Mouse (Mus musculus) thymus, postnatal 14 days (tissue): ENCODE data around the gene Tnr.
A peak's percentile ranks its signal among the peaks of the same experiment; 100 is the strongest.

ENCODE experiments used
- DNase-seq: peaks from one replicate; pipeline ENCODE4 v3.0.0; 2021

Gene Tnr

DNA sequence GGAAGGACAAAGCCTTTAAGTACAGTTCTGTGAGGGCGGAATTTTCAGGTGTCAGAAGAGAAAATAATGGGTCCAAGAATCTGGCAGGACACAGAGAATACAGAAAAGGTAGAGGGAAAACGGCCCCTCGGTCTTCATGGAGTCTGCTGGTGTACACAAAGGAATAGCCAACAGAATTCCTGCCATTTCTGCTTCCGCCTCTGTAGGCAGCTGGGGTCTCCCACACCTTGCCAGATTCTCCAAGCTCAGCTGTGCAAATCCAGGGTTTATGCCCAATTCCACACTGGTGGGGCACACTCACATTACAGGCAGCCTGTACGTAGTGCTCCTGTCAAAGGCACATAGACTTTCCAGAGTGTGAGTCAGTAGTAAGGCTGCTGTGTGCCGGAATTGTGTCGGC lies 43.6 kb downstream of the Tnr start:
- no peak for DNase-seq

DNA sequence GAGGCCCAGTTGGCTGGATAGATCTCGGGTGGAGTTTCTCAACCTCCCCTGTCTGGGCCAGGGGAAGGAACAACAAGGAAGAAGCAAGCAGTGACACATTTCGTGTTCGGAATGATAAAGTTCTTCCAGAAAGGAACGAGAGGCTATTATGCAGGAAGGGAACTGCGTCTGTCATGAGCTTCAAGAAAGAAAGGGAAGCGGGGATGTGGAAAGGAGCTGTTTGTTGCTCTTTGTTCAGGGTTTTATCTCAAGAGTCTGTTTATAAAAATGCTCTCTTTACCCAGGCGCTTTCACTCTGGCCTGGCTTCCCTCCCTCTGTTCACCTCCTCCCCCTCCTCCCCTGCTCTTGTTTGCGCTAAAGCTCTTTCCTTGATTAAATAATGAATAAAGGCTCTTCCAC lies 46.7 kb downstream of the Tnr start:
- DNase-seq: no peak

DNA sequence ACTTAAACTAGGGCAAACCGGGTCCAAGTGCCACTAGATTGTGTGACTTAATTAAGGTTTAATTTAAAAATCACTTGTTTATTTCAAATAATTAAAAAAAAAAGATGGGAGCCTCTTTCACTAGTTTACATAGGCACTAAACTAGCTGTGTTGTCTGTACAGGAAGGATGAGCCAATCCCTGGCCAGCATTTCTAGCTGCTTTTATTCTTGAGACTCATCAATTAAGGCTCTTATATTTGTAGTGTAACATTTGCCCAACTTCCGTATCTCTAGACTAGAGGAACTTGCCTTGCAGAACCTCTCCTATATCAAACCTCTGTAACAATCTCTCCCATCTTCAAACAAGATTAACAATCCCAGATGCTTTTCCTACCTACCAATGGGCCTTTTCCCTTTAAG lies 47.3 kb downstream of the Tnr start:
- DNase-seq: no peak

DNA sequence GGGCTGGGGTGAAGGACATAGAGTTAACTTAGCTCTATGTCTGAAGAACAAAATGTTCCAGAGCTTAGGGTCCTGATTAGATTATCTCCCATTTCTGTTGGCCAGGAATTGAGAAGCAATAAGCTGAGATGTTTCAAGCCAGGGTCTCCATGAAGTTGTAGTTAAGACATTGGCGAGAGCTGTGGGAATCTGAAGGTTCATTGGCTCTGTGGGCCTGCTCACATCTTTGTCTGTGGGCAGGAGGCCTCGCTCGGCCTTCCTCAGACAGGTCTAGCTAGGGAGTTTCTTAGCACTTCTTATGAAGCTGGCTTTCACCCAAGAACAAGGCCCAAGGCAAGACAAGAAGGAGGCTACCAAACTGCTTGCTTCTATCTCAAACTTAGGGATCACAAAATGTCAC lies 48.4 kb downstream of the Tnr start:
- no peak for DNase-seq

DNA sequence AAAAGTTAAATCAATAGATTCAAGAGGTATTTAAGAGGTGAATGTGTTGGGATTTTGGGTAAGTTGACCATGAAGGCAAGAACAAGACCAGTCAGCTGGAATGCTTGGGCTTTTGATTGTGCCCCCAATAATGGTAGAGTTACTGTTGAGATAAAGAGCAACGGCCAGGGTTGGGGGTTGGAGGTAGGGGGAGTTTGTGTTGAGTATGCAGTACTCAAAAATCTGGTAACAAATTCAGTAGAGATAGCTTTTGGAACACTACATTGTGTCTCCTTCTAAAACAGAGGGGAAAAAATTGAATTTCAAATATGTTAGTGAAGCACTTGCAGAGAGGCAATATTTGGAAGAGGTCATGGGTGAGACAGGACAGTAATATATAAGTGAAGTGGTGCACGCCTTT lies 49.5 kb downstream of the Tnr start:
- no peak for DNase-seq

DNA sequence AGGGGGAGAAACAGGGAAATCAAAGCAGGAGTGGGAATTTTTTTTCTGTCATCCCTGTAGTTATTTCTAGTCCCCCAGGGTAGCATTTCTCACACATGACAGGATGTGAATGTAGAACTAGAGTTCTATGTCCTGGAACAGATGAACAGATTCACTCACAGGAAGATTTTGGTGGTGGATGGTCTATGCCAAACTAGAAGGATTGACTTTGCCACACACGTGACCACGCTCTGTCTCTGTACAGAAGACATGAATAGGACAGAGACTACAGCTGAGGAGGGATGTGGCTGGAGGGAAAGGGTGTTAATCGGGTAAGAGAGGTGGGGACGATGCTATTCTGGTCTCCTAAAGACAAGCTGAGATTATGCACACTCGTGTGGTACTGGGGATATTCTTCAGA lies 51.1 kb downstream of the Tnr start:
- no peak for DNase-seq

DNA sequence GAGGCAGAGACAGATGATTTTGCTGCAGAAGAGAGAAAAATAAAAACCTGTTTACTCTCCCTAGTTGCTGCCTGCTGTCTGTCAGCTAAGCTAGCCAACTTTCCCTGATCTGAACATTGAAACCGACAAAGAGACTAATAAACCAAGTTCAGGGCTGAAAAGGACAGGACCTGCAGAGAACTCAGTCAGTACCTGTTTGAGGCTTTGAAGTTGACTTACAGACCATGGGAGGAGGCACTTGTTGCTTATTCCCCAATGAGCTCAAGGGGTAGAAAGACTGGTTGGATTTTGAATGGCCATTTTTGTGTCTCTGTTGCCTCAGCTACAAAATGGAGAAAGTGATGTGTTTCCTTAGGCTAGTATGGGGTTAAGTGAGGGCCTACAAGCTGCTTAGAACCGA lies 52.7 kb downstream of the Tnr start:
- DNase-seq: no peak

DNA sequence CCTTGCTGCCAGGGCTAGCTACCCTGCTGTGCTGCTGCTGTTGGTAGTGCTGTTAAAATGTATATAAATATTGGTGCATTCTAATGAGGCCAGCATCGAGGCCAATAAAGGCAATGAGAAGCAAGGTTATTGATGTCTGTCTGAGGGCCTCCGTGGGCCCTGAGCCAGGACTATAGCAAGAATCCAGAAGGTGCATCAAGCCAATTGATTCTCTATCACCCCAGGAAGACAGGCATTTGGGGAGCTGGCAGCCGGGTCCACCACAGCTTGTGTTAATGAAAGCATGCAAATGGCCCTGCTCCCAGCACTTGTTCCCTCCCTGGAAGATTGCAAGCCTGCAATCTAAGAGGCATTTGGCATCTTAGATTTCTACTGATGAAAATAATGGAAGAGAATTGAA lies 54.8 kb downstream of the Tnr start:
- no peak for DNase-seq

DNA sequence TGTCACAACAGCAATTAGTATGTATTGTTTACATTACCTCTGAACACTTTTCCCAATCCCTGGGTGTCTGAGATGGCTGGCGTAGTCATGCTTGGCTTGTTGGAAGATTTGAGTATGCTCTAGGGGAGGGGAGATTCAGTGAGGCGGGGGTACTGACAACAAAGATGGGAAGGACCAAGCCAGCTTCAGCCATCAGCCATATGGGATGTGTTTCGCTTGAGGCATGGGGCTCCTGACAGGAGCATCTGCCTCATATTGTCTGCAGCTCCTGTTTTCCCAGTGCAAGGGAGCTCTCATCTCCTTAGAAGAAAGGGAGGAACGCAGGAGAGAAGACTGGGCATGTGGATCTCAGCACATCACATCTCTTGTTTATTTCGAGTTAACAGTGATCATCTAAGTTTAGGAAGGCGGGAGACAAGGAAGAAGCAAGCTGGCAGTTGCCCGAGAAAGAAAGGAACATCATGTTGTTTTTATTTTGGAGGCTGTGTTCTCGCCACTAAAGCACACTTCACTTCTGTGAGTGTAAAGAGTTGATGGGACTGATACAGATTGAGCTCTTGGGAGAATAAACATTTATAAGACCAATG lies 56.9 kb downstream of the Tnr start:
- no peak for DNase-seq

DNA sequence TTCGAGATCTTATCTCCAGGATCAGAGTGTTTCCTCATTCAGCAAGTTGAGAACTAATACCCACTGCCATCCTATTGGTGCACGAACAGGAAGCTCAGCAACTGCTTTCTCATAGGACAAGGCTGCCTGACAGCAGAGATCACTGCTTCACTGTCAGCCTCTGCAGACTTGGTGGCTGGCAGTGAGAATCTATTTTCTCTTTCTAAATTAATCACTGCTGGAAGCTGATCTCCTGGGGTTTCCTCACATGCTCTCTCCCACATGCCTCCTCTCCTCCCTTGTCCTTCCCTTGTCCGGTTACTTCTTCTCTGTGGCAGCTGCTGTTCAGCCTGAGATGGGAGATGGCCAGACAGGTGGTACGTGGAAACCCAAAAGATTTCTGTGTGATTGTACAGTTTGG lies 60.3 kb downstream of the Tnr start:
- DNase-seq: no peak

DNA sequence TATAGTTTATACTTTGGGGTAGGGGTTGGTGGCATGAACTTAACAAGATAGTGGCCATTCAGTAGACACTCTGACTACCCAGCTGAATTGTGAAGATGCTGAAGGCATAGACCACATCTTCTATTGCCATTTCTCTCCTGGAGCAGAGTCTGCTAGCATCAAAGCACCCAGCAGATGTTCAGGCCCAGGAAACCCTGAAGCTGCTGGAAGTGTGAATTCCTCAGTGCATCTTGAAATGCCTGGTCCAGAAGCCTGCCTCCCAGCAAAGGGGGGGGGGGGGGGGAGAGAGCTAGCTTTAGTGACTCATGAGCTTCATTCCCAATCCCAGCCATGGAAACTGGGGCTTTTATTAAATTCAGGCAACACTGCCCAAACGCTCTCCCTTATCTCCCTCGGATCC lies 65.2 kb downstream of the Tnr start:
- DNase-seq: no peak

DNA sequence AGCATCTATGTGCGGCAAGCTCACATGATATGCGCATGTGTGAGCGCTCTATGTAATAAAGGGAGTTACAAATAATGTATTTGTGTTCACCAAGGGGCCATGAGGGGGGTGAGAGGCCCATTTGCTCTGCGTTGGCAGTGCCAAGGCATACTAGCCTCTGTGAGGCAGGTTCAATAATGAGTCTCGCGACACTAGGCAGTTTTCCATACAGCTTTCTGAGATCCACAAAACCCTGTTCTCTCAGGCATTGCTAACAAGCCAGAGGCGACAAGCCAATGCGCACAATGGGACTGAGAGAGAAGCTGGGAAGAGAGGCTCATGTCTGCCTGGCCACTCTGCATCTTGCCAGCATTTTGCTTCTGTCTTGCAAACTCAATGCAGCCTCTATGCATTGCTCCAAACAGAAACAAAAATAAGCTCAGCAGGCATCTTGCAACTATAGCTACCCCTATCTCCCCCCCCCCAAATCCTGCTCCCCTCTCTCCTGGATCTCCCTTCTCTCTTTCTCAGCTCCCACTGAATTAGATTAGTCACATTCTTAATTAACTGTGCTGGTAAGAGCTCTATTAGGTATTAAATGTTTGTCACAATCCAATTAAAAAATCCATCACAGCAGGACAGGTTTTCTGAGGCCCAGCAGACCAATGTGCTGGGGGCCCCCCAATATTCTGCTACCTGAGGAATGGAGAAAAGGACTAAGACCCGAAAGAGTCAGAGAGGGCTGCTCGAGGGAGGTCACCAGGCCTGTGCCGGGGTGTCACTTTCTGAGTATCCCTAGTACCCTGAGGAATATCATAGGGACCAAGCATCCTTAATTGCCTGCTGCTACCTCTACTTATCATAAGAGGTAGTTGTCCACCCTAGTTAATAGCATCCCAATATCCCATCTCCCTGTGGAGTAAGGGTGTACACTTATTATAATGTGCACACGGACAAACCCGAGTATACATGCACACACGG lies 70.8 kb downstream of the Tnr start:
- no peak for DNase-seq

DNA sequence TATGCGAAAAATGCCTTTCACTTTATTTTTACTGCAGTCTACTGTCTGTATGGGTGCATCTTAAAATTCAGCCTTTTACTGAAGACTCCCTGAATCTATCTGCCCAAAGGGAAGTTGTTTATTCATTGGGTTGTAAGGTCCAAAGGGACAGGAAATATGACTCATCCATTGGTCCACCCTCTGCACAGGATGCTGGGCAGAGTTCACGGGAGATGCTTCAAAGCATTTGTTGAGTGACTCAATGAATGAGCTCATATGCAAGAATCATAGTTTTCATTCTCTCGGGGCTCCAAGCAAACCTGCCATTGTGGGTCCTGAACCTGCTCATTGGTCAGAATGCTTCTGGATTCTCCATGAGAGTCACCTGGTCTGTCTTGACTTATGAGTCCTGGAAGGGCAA lies 72.2 kb downstream of the Tnr start:
- DNase-seq: no peak

DNA sequence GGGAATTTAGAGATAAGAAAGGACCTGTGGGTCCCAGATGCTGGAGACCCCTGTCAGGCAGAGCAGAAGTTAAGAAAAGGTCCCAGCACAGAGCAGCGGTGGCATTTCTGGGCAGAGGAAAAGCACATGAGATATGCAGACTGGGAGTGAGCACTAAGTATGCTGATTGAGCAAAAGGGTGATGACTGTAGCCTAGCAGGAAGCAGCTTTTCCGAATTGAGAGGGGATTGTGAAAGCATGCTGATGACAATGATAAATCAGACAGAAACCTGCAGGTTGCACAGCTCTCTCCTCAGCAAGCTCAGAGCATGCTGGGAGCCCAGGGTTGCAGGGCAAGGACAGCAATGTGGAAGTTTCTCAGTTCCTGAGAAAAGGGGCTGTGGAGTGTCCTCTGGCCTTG lies 73.1 kb downstream of the Tnr start:
- no peak for DNase-seq

DNA sequence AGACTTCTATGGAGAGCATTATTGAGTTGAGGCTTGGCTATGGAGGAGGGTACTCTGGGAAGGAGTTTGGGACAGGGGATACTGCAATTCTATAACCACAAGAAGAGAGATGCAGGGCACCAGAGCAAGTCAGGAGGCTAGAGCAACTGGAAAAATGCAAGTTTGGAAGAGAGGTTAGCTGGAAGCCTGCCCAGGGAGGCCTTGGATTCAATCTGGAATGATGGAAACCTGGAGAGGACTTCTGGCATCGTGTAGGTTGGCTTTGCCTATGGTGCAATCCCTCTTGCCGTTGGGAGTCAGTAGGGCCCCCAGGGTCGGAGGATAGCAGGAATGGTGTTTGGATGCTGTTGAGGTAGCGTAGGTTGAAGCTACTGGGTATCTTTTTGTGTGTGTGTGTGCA lies 90.0 kb downstream of the Tnr start:
- DNase-seq: no peak

DNA sequence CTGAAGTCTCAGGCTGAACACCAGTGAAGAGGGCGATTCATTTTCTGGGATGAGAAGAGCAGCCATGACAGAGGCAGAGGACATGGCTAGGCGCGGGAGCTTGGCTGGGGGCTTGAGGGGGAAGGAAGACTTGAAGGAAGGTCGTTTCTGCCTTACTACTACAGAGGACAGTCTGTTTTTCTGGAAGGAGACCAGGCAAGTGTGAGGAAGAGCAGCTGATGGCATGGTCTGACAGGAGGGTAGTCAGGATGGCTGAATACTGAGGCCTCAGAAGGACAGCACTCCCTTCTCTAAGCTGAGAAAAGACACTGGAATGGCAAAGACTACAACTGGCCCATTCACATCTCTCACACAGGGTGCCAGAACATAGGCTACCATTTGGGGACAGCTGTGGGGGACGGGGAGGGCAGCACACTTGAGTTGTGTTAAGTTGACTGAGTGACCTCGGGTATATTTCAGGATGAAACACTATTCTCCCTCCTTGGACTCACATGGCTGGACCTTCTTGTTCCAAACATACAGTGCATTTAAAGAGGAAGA lies 90.6 kb downstream of the Tnr start:
- DNase-seq: no peak

DNA sequence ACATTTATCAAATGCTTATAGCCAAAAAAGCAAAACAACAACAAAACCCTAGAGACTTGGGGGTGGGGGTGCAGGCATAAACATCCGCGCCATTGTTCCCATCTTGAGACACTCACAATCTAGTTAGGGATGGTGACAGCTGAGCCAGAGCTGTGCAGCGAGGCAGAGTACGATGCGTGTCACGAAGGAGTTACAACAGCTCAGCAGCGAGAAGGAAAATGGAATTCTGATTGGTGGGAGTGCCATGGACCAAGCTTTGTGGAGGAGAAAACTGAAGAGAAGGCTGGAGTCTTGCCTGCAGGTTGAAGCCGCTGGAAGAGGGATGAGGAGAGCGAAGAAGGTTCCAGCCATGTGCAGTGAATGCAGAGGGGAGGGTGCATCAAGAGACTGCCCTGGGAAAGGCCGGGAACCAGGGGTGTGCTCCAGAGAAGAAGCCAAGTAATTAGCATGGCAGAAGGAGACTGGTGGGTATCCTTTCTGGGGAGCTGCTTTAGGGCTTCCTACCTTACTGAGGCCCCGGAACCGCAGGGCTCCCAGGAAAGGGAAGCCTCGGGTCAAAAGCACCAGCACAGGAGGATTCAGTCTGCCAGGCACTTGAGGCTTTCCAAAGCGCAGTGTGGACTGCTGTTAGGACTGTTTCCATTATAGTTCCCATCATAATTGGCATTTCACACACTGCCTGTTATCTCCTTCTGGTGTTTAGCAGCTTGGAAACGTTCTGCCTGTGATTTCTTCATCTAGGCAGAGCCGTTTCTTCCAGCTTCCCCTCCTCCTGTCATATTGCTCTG lies 91.3 kb downstream of the Tnr start:
- DNase-seq: no peak

DNA sequence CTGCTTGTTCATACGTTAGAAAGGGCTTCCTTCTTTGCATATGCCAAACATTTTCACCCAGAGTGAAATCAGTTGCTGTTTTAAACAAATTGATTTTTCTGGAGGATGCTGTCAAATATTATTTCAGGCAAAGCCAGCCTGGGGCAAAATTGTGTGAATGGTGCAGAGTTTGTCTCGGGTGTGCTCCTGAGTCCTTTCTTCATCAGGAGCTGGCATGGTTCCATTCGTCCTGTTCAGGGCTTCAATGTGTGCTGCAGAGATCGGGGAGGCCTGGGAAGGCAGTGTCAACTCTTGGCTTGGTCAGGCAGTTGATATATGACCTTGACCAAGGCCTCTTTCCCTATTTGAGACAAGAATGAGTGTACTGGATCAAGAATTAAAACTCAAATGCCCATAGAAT lies 92.1 kb downstream of the Tnr start:
- DNase-seq: no peak

DNA sequence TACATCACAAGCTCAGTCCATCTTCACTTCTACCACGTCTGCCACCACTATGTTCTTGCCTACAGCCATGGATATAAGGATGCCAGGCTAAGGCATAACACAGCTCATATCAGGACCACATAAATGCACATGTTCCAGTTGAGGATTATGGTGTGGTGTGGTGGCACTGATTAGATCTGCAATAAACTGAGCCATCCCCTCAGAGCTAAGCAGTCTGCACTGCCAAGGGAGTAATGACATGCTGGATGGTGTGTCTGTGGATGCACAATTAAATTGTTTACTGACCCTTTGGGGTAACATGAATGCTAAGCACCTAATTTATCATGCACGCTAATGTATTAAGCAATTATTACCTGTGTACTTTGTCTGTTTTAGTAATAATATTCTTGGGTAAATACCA lies 95.6 kb downstream of the Tnr start:
- no peak for DNase-seq

DNA sequence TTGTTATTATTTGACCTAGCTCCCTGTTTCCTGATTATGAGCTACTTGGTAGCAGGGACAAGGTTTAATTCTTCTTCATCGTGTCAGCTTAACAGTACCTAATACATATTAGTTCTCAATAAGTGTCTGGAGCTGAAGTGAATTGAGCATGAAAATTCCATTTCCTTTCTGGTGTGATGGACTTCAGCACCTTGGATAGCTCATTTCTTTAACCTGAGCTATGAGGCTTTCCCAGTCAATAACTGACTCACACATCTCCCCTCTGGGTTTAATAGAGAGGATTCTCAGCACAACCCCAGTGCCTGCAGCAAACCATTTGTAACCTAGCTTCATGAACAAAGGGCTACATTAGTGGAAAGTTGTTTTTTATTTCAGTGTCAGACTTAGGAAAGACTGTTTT lies 97.8 kb downstream of the Tnr start:
- peak; percentile 6 for DNase-seq

DNA sequence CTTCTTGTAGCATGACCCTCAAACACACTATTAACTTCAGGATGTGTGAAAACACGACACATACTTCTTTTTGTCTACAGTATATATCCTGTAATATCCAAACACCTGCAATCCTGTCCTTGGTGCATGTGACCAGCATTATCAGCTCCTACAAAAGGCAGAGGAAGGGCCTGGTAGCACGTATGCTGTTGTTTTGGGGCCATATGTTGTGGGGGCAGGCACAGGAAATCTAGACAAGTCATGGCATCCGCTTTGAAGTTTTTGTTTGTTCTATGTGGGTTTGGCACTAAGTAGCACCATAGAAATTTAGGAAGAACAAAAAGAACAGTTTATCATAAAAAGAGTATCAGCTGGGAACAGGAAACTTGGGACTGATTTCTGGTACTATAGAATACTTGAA lies 105.5 kb downstream of the Tnr start:
- DNase-seq: no peak

DNA sequence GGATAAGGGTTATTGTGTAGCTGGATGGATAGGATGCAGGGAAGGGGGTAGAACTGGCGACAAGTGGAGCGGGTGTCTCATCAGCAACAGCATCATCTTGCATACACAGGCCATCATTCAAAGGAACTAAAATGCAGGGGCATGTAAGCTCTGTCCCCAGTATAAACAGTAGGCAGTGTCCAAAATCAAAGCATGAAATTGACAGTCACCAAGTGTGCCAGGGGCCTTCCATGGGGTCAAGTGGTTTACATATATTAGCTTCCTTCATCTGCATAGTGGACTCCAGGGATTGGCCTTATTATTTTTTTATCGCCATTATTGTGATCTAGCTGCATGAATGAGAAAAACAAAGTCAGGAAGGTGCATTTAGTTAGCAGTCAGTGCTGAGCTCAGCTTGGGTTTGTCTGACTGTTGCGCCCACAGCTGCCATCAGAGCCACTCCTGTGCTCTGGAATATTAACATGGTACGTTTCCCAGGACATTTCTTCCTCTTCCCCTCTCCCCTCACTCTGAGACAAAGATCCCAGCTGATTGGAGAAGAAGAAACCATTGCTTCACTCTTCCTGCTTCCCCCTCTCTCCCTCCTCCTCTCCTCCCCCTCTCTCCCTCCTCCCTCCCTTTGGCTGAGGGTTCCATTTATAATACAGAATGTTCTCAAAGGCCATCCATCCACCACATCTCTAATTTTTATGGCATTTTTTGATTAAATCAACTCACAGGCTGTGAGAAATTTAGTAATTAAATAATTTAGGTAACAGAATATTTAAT lies 106.4 kb downstream of the Tnr start:
- DNase-seq: no peak

DNA sequence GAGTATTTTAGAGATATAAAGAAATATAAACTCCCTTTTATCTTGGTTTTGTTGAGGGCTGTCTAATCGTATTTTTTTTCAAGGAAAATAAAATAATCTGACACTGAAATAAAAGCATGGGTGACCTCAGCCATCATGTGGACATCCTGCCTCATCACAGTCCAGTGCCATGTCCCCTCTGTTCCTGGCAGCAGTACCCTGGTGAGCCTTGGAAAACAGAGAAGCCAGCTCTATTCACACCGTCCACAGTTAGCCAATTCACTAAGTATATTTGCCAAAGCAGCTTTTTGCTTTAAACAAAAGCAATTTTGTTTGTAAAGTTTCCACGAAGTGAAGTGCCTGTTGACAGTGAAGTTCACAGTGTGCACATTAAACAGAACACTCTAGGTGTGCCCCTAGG lies 109.0 kb downstream of the Tnr start:
- DNase-seq: no peak
